Mouse (Mus musculus): Measurements from ENCODE around the gene Cmss1. TPM values are rescaled to one million over a fixed set of nuclear protein-coding genes. Genes with fewer than 3 reads are reported as not detected.

The Cmss1 gene
- total RNA-seq (2023; ENCODE audit: inconsistent age), result 8.2 to 13.1 TPM (median 9.5 TPM) in 4 replicates

DNA sequence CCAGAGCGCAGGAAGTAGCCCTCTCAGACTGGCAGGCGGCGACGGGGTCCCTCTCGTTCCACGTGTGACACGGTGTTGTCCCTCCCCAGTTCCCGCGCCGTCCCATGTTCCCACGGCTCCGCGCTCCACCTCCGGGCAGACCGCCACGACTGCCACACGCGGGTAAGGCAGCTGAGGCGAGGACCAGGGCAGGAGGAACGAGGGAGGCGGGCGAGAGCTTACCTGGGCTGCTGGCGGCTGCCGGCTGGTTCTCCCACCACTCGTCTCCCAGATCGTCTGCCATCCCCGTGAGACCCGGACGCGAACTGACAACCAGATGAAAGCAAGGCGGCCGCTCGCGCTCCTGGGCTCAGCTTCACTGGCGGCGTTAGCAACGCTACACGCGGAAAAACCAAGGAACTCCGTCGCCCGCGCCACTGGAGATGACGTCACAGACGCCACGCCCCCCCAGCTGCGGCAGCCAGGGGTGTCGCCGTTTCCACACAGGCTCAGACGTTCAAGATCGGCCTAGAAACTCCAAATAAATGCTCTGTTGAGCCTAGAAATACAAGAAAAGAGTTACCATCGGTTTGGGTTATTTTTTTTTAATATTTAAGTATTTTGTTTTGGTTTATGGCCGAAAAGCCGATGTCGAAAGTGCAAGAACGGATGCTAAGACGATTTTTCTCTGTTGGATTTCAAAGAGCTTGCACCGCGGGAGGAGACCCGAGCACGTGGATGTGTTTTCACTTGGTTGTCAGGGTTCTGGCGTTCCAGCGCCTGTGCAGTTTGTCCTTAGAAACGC is at the start of gene Cmss1:
TSS of gene Cmss1 (minus strand) at position 421 of the 784 bp plus-strand sequence.

DNA sequence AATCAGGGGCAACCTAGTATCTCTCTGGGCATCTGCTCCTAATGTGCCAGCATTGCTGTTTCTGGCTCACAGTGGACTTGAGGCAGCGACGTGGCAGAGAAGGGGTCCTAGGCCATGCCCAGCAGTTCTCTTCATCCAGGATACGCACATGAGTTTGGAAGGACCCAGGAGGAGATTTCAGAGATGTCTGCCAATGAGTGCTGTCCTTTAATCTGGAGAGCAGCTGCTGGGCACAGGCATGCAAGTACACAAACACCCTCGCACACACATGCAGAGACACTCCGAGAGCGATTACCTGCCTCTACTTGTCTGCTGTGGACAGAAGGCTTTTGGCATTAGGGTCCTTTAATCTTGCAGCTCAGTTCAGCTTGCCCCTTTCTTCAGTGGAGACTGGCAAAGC is 253.9 kb downstream of the Cmss1 start, which contains the start of gene Filip1l:
TSS of gene Filip1l (plus strand) at position 343 of the 400 bp plus-strand sequence.

DNA sequence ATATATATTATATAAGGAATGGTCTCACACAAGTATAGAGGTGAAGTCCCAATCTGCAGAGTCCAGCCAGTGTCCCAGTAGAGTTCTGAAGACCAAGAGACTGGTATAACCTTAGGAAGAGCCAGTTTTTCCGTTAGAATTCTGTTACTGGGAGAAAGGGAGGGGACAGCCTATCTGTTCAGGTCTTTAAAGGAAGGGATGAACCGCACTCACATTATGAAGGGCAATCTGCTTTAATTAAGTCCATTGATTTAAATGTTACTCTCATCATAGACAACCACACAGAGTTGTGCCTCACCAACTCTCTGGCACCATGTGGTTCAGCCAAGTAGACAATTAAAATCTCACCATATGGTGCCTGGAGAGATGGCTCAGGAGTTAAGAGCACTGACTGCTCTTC is 313.9 kb downstream of the Cmss1 start, which contains the start of gene Tmem30c:
TSS of gene Tmem30c (minus strand) at position 101 of the 400 bp plus-strand sequence.

Other genes starting within 250 kb of the Cmss1 start
- gene Col8a1, start 147.9 kb upstream of the Cmss1 start, total RNA-seq (2023; ENCODE audit: inconsistent age), result not detected in 4 replicates

Data from B cell, adult (primary cell).